Mouse (Mus musculus) heart, adult 2 months (tissue): ENCODE data around the gene Emc3.

ENCODE experiments used
- CTCF ChIP-seq: fragments of 200-600 bp; IDR thresholded peaks from 2 replicates; pipeline ENCODE4 v1.8.1; 2022; ENCODE audit warnings: antibody characterized with exemption, mild to moderate bottlenecking, moderate library complexity
- EP300 ChIP-seq: fragments of 200-500 bp; IDR thresholded peaks from 2 replicates; pipeline ENCODE4 v1.6.1; 2011; ENCODE audit warnings: low read depth, low read length, control low read depth; ENCODE audit not compliant: insufficient read depth
- POLR2A ChIP-seq: fragments of 200-500 bp; IDR thresholded peaks from 2 replicates; pipeline ENCODE4 v1.6.1; 2011; ENCODE audit warnings: mild to moderate bottlenecking, low read depth, low read length, control low read depth; ENCODE audit not compliant: insufficient read depth

DNA sequence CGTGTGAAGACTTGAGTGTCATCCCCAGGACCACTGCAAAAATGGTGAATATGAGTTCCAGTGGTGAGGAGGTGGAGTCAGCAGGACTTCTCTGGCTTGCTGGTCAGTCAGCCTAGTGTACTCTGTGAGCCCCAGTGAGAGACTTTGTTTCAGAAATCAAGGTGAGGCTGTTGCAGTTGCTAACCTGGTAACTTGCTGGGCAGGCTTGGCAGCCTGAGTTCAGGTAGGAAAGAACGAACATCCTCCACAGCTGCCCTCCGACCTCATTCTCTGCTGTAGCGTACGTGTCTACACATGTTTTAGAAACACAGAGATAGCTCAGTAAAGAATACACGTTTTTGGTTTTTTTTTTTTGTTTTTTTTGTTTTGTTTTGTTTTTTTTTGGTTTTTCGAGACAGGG is 3.4 kb upstream of the Emc3 start:
- TF ChIP-seq CTCF (no peak), EP300 (no peak), POLR2A (no peak)
